Mouse (Mus musculus) liver, adult (tissue): ENCODE measurements around the gene Tmem52b.

ENCODE experiments used
- GATA4 ChIP-seq: IDR thresholded peaks from 2 replicates; pipeline ENCODE4 v1.6.1; 2014; ENCODE audit warnings: mild to moderate bottlenecking, low read length; ENCODE audit not compliant: insufficient replicate concordance

Tmem52b gene

GRCm38 (mm10) chr6:129512367-129512766 is at the start of gene Tmem52b:
Tmem52b (plus strand) TSS chr6:129512555.
- TF ChIP-seq GATA4, result no peak

GRCm38 (mm10) chr6:129471386-129471785 is 41.0 kb upstream of the Tmem52b start:
- TF ChIP-seq GATA4, result no peak

GRCm38 (mm10) chr6:129472627-129473026 is 39.7 kb upstream of the Tmem52b start:
- no peak for TF ChIP-seq GATA4

GRCm38 (mm10) chr6:129476404-129477126 is 35.8 kb upstream of the Tmem52b start:
- TF ChIP-seq GATA4, result no peak

GRCm38 (mm10) chr6:129480089-129480958 is 32.0 kb upstream of the Tmem52b start:
- TF ChIP-seq GATA4, result no peak

- no peak for TF ChIP-seq GATA4
These were observed 17.4 kb upstream of the Tmem52b start for GRCm38 (mm10) chr6:129494924-129495323.

GRCm38 (mm10) chr6:129497345-129498218 is 14.8 kb upstream of the Tmem52b start:
- TF ChIP-seq GATA4, result no peak

- TF ChIP-seq GATA4, result no peak
These were observed 8.9 kb upstream of the Tmem52b start for GRCm38 (mm10) chr6:129503471-129503870.

- no peak for TF ChIP-seq GATA4
These were observed 5.3 kb upstream of the Tmem52b start, which contains the start of gene Olr1 for GRCm38 (mm10) chr6:129507024-129507423. Olr1 (minus strand) TSS chr6:129507165.

GRCm38 (mm10) chr6:129510120-129510911 is 2.0 kb upstream of the Tmem52b start:
- TF ChIP-seq GATA4, result no peak

- TF ChIP-seq GATA4, result no peak
These were observed 513 bp downstream of the Tmem52b start for GRCm38 (mm10) chr6:129512868-129513267.

GRCm38 (mm10) chr6:129513409-129513808 is 1.1 kb downstream of the Tmem52b start:
- no peak for TF ChIP-seq GATA4

- no peak for TF ChIP-seq GATA4
These were observed 2.0 kb downstream of the Tmem52b start for GRCm38 (mm10) chr6:129514376-129514775.

- no peak for TF ChIP-seq GATA4
These were observed 2.7 kb downstream of the Tmem52b start for GRCm38 (mm10) chr6:129515068-129515467.

- TF ChIP-seq GATA4, result no peak
These were observed 4.0 kb downstream of the Tmem52b start for GRCm38 (mm10) chr6:129516388-129516787.
